Mouse (Mus musculus): ENCODE measurements around the gene Zfp719.
A peak's percentile ranks its signal among the peaks of the same experiment; 100 is the strongest.

The Zfp719 gene

GRCm38 (mm10) chr7:43579440-43580171 is at the start of gene Zfp719:
Zfp719 (plus strand) TSS chr7:43579610.
- DNase-seq, result peak; percentile 89 to 94

- no peak for DNase-seq
These were observed 49.1 kb upstream of the Zfp719 start for GRCm38 (mm10) chr7:43530216-43530785.

GRCm38 (mm10) chr7:43532936-43533505 is 46.4 kb upstream of the Zfp719 start:
- DNase-seq, result no peak

- no peak for DNase-seq
These were observed 40.9 kb upstream of the Zfp719 start for GRCm38 (mm10) chr7:43538524-43538923.

GRCm38 (mm10) chr7:43544225-43544977 is 35.0 kb upstream of the Zfp719 start, which contains the start of gene Cd33:
Cd33 (minus strand) TSS chr7:43544428.
- no peak for DNase-seq

- DNase-seq, result no peak
These were observed 33.5 kb upstream of the Zfp719 start for GRCm38 (mm10) chr7:43545656-43546545.

- peak; percentile 66 to 79 for DNase-seq
These were observed 31.7 kb upstream of the Zfp719 start for GRCm38 (mm10) chr7:43547666-43548065.

GRCm38 (mm10) chr7:43548206-43548605 is 31.2 kb upstream of the Zfp719 start:
- peak; percentile 45 to 64 for DNase-seq

GRCm38 (mm10) chr7:43553153-43553552 is 26.3 kb upstream of the Zfp719 start:
- DNase-seq, result no peak

GRCm38 (mm10) chr7:43554550-43554949 is 24.9 kb upstream of the Zfp719 start:
- DNase-seq, result no peak

- DNase-seq, result no peak
These were observed 24.1 kb upstream of the Zfp719 start for GRCm38 (mm10) chr7:43555351-43555750.

GRCm38 (mm10) chr7:43556901-43557300 is 22.5 kb upstream of the Zfp719 start:
- DNase-seq, result no peak

- peak; percentile 82 to 89 for DNase-seq
These were observed 17.3 kb upstream of the Zfp719 start, which contains the start of gene Zfp658 for GRCm38 (mm10) chr7:43562006-43562633. Zfp658 (plus strand) TSS chr7:43562256.

GRCm38 (mm10) chr7:43562651-43563070 is 16.7 kb upstream of the Zfp719 start:
- peak in 1 of 2 experiments; percentile 36 for DNase-seq

- no peak for DNase-seq
These were observed 16.1 kb upstream of the Zfp719 start for GRCm38 (mm10) chr7:43563300-43563699.

GRCm38 (mm10) chr7:43571216-43571615 is 8.2 kb upstream of the Zfp719 start:
- no peak for DNase-seq

GRCm38 (mm10) chr7:43580526-43580925 is 1.1 kb downstream of the Zfp719 start:
- peak; percentile 18 to 25 for DNase-seq

- DNase-seq, result no peak
These were observed 5.4 kb downstream of the Zfp719 start for GRCm38 (mm10) chr7:43584790-43585189.

- DNase-seq, result no peak
These were observed 22.5 kb downstream of the Zfp719 start for GRCm38 (mm10) chr7:43601884-43602283.

- peak; percentile 35 to 64 for DNase-seq
These were observed 27.7 kb downstream of the Zfp719 start, which contains the start of gene Zfp819 for GRCm38 (mm10) chr7:43606896-43607742. Zfp819 (plus strand) TSS chr7:43607169.
